Mouse (Mus musculus) intestine, postnatal 0 days (tissue): ENCODE results near the gene Elf1. TPM values are rescaled to one million over a fixed set of nuclear protein-coding genes. Genes with fewer than 3 reads are reported as not detected.

ENCODE experiments used
- ATAC-seq: fragments of 200-750 bp; cut with Nextera tagmentation; 2 replicates; pipeline ENCODE4 v1.8.0; 2017; ENCODE audit warnings: mild to moderate bottlenecking, moderate TSS enrichment, moderate library complexity
- H3K27ac ChIP-seq: fragments of 300-500 bp; sonication (generic); 2 replicates; pipeline ENCODE4 v1.5.1; 2014; ENCODE audit warnings: mild to moderate bottlenecking, low read depth, low read length, moderate library complexity
- H3K27me3 ChIP-seq: fragments of 300-500 bp; sonication (generic); replicated peaks from 2 replicates; pipeline ENCODE4 v1.6.1; 2014; ENCODE audit warnings: low read length, mixed read lengths; ENCODE audit not compliant: control insufficient read depth, insufficient read depth
- H3K36me3 ChIP-seq: fragments of 300-500 bp; sonication (generic); 2 replicates; pipeline ENCODE4 v1.6.1; 2014; ENCODE audit warnings: mild to moderate bottlenecking, moderate library complexity; ENCODE audit not compliant: control insufficient read depth, insufficient read depth
- H3K4me1 ChIP-seq: fragments of 300-500 bp; sonication (generic); replicated peaks from 2 replicates; pipeline ENCODE4 v1.6.1; 2014; ENCODE audit warnings: antibody characterized with exemption, low read length, mixed read lengths; ENCODE audit not compliant: control insufficient read depth, insufficient read depth
- H3K4me2 ChIP-seq: fragments of 300-500 bp; sonication (generic); replicated peaks from 2 replicates; pipeline ENCODE4 v1.6.1; 2014; ENCODE audit warnings: low read depth, mild to moderate bottlenecking, moderate library complexity
- H3K4me3 ChIP-seq: fragments of 300-500 bp; sonication (generic); 2 replicates; pipeline ENCODE4 v1.5.1; 2014; ENCODE audit warnings: low read depth, low read length
- H3K9ac ChIP-seq: fragments of 300-500 bp; sonication (generic); 2 replicates; pipeline ENCODE4 v1.6.1; 2014; ENCODE audit warnings: mild to moderate bottlenecking, low read depth, low read length
- H3K9me3 ChIP-seq: fragments of 300-500 bp; sonication (generic); 2 replicates; pipeline ENCODE4 v1.6.1; 2016; ENCODE audit warnings: mixed run types; ENCODE audit not compliant: control insufficient read depth
- CTCF ChIP-seq: sonication (generic); IDR thresholded peaks from 2 replicates; pipeline ENCODE4 v1.5.1; 2016; ENCODE audit warnings: low read depth, mild to moderate bottlenecking, control low read depth, antibody characterized with exemption, moderate library complexity
- WGBS: fragments of 180-500 bp; shearing (Covaris S2); extraction: QIAGEN DNeasy Blood & Tissue Kit; methylation state at CpG from one replicate; pipeline ENCODE4 v1.1.7; 2014; 5-methylcytosine and 5-hydroxymethylcytosine counted together
- polyA plus RNA-seq: library from polyadenylated mRNA; unstranded; fragments of >200 nt; fragmentation: Nextera tagmentation; extraction: Ambion mirVana; gene quantifications from 2 replicates; pipeline ENCODE4 v1.2.1, GENCODE M21; 2015

Elf1 gene
- polyA plus RNA-seq, 1 experiment from 2014 or later = 19.2 TPM

GRCm38 (mm10) chr14:79473384-79473783 lies 7.6 kb upstream of the Elf1 start:
- no peak for ATAC-seq
- Histone ChIP-seq H3K36me3 (peaks cover 70% of the 10 kb centered on the region), H3K27ac (no peak overlapping the region), H3K4me3 (no peak overlapping the region), H3K9me3 (no peaks in the 10 kb centered on the region), H3K4me2 (no peak overlapping the region), H3K27me3 (no peaks in the 10 kb centered on the region), H3K4me1 (no peaks in the 10 kb centered on the region), H3K9ac (no peak overlapping the region)
- no peak for TF ChIP-seq CTCF
- WGBS = 88% methylated on average over 2 of the region's 2 CpGs

GRCm38 (mm10) chr14:79481339-79482151 lies 551 bp downstream of the Elf1 start, which contains the start of gene Wbp4:
Gene Wbp4 (minus strand): TSS chr14:79481520.
- Histone ChIP-seq H3K9ac (peak within 1 kb of the TSS; percentile 99), H3K36me3 (0 out of 2 replicates have a peak, but pooled peaks cover 5% of the 10 kb centered on the region), H3K27me3 (no peaks in the 10 kb centered on the region), H3K9me3 (no peaks in the 10 kb centered on the region), H3K4me3 (peak within 1 kb of the TSS; percentile 95), H3K4me1 (no peaks in the 10 kb centered on the region; the same call in 1 of the 2 replicates), H3K27ac (peak within 1 kb of the TSS; percentile 100), H3K4me2 (peak within 1 kb of the TSS; percentile 80)
- under 1% methylated on average over 81 of the region's 86 CpGs for WGBS
- no peak for TF ChIP-seq CTCF
- peak; percentile 84 for ATAC-seq

GRCm38 (mm10) chr14:79482251-79482661 lies 1.3 kb downstream of the Elf1 start:
- peaks cover 6% of the 10 kb centered on the region; the same call in 1 of the 2 replicates for H3K4me1 ChIP-seq
- WGBS = 0% methylated on average over 11 of the region's 11 CpGs
- no peaks in the 10 kb centered on the region for H3K9me3 ChIP-seq
- H3K27ac ChIP-seq = peak overlapping the region; percentile 100
- peak overlapping the region; percentile 80 for H3K4me2 ChIP-seq
- no peaks in the 10 kb centered on the region for H3K27me3 ChIP-seq
- H3K4me3 ChIP-seq = peak overlapping the region; percentile 95
- ATAC-seq = no peak
- peak overlapping the region; percentile 99 for H3K9ac ChIP-seq
- no peaks in the 10 kb centered on the region for H3K36me3 ChIP-seq
- no peak for TF ChIP-seq CTCF

- WGBS = 11% methylated on average over 15 of the region's 15 CpGs
- Histone ChIP-seq H3K9ac (peak overlapping the region; percentile 99), H3K4me2 (peak overlapping the region; percentile 80), H3K27ac (peak overlapping the region; percentile 100), H3K4me3 (peak overlapping the region; percentile 95), H3K9me3 (no peaks in the 10 kb centered on the region), H3K4me1 (peaks cover 6% of the 10 kb centered on the region; the same call in 1 of the 2 replicates), H3K27me3 (no peaks in the 10 kb centered on the region), H3K36me3 (no peaks in the 10 kb centered on the region)
- no peak for ATAC-seq
- no peak for TF ChIP-seq CTCF
Measured at GRCm38 (mm10) chr14:79482747-79483355, 1.9 kb downstream of the Elf1 start.

- peak overlapping the region; percentile 80 for H3K4me2 ChIP-seq
- H3K36me3 ChIP-seq = no peaks in the 10 kb centered on the region
- H3K4me3 ChIP-seq = peak overlapping the region; percentile 95; the same call in 1 of the 2 replicates
- H3K9me3 ChIP-seq = no peaks in the 10 kb centered on the region
- H3K27ac ChIP-seq = peak overlapping the region; percentile 16; the same call in 1 of the 2 replicates
- no peak overlapping the region for H3K9ac ChIP-seq
- ATAC-seq = no peak
- no peak for TF ChIP-seq CTCF
- H3K4me1 ChIP-seq = peaks cover 12% of the 10 kb centered on the region; the same call in 1 of the 2 replicates
- no peaks in the 10 kb centered on the region for H3K27me3 ChIP-seq
- 28% methylated on average over 8 of the region's 8 CpGs for WGBS
Measured at GRCm38 (mm10) chr14:79483611-79484120, 2.7 kb downstream of the Elf1 start.

GRCm38 (mm10) chr14:79486617-79486992 lies 5.6 kb downstream of the Elf1 start:
- Histone ChIP-seq H3K36me3 (no peaks in the 10 kb centered on the region), H3K27me3 (no peaks in the 10 kb centered on the region), H3K4me3 (peak overlapping the region; percentile 36), H3K9ac (peak overlapping the region; percentile 24; the same call in 1 of the 2 replicates), H3K9me3 (no peaks in the 10 kb centered on the region), H3K27ac (peak overlapping the region; percentile 83), H3K4me2 (peak overlapping the region; percentile 74), H3K4me1 (peaks cover 14% of the 10 kb centered on the region; the same call in 1 of the 2 replicates)
- no peak for TF ChIP-seq CTCF
- 11% methylated on average over 8 of the region's 8 CpGs for WGBS
- ATAC-seq = no peak
